Mouse (Mus musculus) heart, embryonic 12.5 days (tissue): ENCODE data around the gene Acat3. TPM values are rescaled to one million over a fixed set of nuclear protein-coding genes. Genes with fewer than 3 reads are reported as not detected.
"Not testable (repeated sequence)": the region's sequence is repeated elsewhere in the genome, so short reads cannot be mapped to it uniquely, and the experiment has no call there.

ENCODE experiments used
- ATAC-seq: fragments of 200-750 bp; cut with Nextera tagmentation; 2 replicates; pipeline ENCODE4 v1.8.0; 2017; ENCODE audit warnings: moderate TSS enrichment, moderate library complexity; ENCODE audit not compliant: insufficient number of reproducible peaks, low FRiP score
- H3K27ac ChIP-seq: fragments of 300-500 bp; sonication (generic); 2 replicates; pipeline ENCODE4 v1.5.1; 2016; ENCODE audit warnings: mild to moderate bottlenecking, moderate library complexity; ENCODE audit not compliant: poor library complexity, severe bottlenecking
- H3K27me3 ChIP-seq: fragments of 300-500 bp; sonication (generic); replicated peaks from 2 replicates; pipeline ENCODE4 v1.6.1; 2016; ENCODE audit warnings: mild to moderate bottlenecking, moderate library complexity
- H3K36me3 ChIP-seq: fragments of 300-500 bp; sonication (generic); 2 replicates; pipeline ENCODE4 v1.6.1; 2016; ENCODE audit warnings: mild to moderate bottlenecking, moderate library complexity
- H3K4me1 ChIP-seq: fragments of 300-500 bp; sonication (generic); replicated peaks from 2 replicates; pipeline ENCODE4 v1.6.1; 2016; ENCODE audit warnings: mild to moderate bottlenecking
- H3K4me2 ChIP-seq: fragments of 300-500 bp; sonication (generic); 2 replicates; pipeline ENCODE4 v1.6.1; 2016; ENCODE audit warnings: mild to moderate bottlenecking, moderate library complexity
- H3K4me3 ChIP-seq: fragments of 300-500 bp; sonication (generic); 2 replicates; pipeline ENCODE4 v1.5.1; 2016; ENCODE audit warnings: mild to moderate bottlenecking
- H3K9ac ChIP-seq: fragments of 300-500 bp; sonication (generic); 2 replicates; pipeline ENCODE4 v1.6.1; 2016; ENCODE audit warnings: mild to moderate bottlenecking, moderate library complexity
- H3K9me3 ChIP-seq: fragments of 300-500 bp; sonication (generic); replicated peaks from 2 replicates; pipeline ENCODE4 v1.6.1; 2016; ENCODE audit warnings: mild to moderate bottlenecking, moderate library complexity
- WGBS: fragments of 180-500 bp; shearing (Covaris S2); methylation state at CpG from one replicate; pipeline ENCODE4 v1.1.7; 2016; 5-methylcytosine and 5-hydroxymethylcytosine counted together
- polyA plus RNA-seq: library from polyadenylated mRNA; unstranded; fragments of >200 nt; fragmentation: Nextera tagmentation; extraction: Ambion mirVana; gene quantifications from 2 replicates; pipeline ENCODE4 v1.2.1, GENCODE M21; 2016

Gene Acat3
- polyA plus RNA-seq, 1 experiment from 2014 or later = 0.61 TPM

DNA sequence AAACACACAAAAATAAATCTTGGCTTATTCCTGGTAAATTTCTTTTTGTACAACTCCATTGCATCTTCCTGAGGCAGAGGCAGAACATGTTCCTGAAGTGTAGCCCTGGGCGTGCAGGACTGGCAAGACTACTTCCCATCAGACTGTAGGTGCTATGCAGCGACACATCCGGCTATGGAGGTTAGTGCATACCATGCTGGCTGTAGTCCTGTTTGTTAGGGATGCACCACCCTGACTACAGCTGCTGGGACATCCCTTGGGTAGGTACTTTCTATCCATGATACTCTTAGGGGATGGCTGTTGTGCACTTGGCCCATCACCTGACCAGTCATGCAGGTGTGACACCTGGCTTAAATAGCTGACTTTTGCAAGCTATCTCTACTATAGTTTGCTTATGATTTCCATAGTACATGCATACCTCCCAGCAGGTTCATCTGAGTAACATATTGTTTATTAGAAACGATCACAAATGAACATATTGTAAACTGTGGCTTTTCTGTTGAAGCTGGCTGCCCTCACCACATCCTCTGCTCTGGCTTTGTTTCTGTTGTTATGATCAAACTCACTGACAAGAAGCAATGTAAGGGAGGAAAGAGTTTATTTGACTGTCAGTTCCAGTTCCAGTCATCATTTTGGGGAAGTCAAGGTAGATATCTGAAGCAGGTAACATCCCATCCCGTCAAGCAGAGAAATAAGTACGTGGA lies 2.2 kb upstream of the Acat3 start:
- Histone ChIP-seq H3K36me3 (peaks cover 38% of the 10 kb centered on the region), H3K27me3 (no peaks in the 10 kb centered on the region; the same call in 1 of the 2 replicates), H3K4me3 (no peak overlapping the region), H3K4me2 (no peak overlapping the region), H3K27ac (no peak overlapping the region), H3K9me3 (no peaks in the 10 kb centered on the region), H3K4me1 (peaks cover 11% of the 10 kb centered on the region), H3K9ac (no peak overlapping the region)
- WGBS = 89% methylated on average over 6 of the region's 6 CpGs
- ATAC-seq = no peak

DNA sequence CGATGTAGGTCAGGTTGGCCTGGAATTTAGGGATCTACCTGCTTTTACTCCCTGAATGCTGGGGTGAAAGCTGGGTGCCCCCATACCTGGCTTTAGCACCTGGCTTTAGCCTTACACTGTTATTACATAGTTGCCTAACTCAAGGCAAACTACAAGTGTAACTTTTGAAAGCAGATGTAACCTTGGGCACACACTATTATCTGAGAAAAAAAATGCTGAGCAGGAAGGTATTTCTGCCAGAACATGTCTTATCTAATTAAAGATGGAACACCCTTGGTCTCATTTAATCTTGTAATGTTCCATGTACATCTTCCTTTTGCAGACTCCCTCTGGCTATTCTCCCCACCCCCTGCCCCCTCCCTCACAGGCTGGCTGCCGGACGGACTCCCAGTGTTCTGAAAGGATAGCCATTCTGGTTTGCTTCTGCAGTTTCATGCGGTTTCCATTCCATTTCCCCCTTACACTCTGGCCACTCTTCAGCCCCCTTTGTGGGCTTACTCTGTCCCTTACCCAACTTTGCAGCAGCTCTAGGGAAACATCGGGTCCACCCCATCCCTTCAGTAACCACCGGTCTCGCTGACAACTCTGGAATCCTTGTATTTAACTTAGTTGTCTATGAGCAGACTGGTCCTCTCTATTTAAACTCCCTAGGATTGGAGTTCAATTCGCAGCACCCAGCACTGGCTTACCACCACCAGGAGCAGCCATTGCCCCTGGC lies 1.3 kb upstream of the Acat3 start:
- Histone ChIP-seq H3K4me2 (no peak overlapping the region), H3K27ac (no peak overlapping the region), H3K4me1 (peaks cover 11% of the 10 kb centered on the region), H3K4me3 (no peak overlapping the region), H3K9me3 (no peaks in the 10 kb centered on the region), H3K36me3 (peaks cover 35% of the 10 kb centered on the region), H3K27me3 (no peaks in the 10 kb centered on the region; the same call in 1 of the 2 replicates), H3K9ac (no peak overlapping the region)
- no peak for ATAC-seq
- WGBS = 71% methylated on average over 8 of the region's 8 CpGs

DNA sequence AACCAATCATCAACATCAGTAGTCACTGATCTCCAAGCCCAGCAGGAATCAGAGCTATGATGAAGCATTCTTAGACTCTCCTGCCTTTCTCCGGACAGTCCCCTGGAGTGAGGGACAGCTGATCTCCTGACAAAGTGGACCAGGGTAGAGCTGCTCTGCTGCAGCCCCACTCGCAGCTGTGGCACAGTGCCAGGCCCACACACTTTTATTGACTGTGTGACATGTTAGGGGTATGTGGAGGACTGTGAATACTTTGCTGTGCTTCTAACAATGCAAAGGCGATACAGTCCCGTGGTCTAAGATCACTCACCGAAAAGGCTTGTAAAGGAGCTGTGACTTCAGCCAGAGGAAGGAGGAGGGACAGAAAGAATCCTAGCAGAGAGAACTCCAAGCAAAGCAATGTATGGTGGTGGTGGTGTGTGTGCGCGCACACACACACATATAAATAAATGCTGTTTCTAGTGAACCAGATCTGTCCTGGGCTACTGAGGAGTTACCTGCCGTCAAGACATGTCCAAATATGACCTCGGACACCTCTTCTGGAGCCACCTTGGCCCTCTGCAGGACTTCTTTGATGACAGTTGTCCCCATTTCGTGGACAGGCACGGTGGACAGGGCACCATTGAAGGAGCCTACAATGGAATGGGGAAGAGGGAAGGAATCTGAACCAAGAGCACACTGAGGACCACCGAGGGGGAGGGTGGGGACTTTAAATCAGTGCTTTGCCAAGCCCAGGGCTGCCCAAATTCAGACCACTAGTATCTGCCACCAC lies 837 bp downstream of the Acat3 start:
- H3K9me3 ChIP-seq, H3K27me3 ChIP-seq, H3K27ac ChIP-seq: not testable (repeated sequence)
- H3K36me3 ChIP-seq = peaks cover 19% of the 10 kb centered on the region
- H3K4me3 ChIP-seq = peak overlapping the region; percentile 42
- peaks cover 11% of the 10 kb centered on the region for H3K4me1 ChIP-seq
- 53% methylated on average over 3 of the region's 12 CpGs for WGBS
- peak overlapping the region; percentile 65 for H3K9ac ChIP-seq
- 0 out of 2 replicates have a peak, but pooled peaks have one; percentile 15 for ATAC-seq
- H3K4me2 ChIP-seq = peak overlapping the region; percentile 84

DNA sequence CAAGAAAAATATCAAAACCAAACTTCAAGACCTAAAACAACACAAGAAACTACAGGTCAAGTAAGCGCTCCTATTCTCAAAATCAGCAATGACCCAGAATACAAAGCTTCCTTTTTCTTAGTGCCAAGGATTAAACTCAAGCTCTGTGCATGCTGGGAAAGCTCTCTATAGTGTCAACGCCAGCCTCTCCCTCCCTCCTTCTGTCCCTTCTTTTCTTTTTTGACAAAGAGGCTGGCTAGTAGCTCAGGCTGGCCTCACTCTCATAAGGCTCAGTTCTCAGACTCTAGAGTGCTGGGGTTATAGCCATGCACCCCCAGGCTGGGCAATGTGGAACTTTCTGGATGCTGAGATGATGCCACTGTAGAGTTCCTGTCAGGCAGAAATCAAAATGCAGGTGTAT lies 2.3 kb downstream of the Acat3 start:
- Histone ChIP-seq H3K9ac (no peak overlapping the region), H3K27ac (no peak overlapping the region), H3K36me3 (peaks cover 8% of the 10 kb centered on the region), H3K4me1 (peaks cover 11% of the 10 kb centered on the region), H3K27me3 (no peaks in the 10 kb centered on the region; the same call in 1 of the 2 replicates), H3K4me3 (no peak overlapping the region), H3K4me2 (no peak overlapping the region), H3K9me3 (no peaks in the 10 kb centered on the region)
- WGBS = 58% methylated on average over 2 of the region's 2 CpGs
- no peak for ATAC-seq

DNA sequence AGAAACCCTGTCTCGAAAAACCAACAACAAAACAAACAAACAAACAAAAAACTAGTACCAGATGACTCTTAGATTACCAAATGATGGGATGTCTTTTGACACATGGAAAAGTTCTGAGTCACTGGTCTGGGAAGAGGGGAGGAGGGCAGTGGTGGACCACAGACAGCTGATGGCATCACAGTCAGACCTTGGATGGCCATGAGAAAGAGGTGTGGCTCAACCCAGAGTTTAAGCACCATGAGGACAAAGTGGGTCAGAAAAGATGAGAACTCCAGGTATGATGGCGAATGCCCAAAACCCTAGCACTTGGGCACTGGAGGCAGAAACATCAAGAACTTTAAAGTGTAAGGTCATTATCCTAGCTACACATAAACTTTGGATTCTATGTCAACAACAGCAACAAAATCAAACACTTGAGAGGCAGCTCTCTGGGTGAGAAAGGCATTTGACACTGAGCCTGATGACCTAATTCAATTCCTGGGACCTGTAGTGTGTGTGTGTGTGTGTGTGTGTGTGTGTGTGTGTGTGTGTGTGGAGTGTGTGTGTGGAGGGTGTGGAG lies 2.9 kb downstream of the Acat3 start:
- Histone ChIP-seq H3K4me2 (no peak overlapping the region), H3K4me1 (peaks cover 11% of the 10 kb centered on the region)
- no peak for ATAC-seq

DNA sequence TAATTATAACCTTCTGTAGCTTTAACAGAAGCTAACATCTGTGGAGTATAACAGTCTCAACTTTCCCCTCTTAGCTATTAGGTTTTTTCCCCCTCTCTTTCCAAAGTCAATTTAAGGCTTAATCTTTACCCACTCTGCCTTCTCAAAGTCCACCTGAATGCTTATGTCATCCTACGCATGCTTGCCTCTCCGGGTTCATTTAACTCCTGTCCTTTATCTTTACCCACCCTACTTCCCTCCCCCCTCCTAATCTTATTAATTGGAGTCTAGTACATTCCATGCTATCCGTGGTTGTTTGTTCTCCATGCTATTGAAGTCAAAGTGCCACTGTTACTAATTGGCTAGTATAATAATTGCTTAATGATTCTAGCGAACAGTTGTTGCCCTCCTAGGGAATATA lies 4.7 kb downstream of the Acat3 start:
- no peaks in the 10 kb centered on the region; the same call in 1 of the 2 replicates for H3K27me3 ChIP-seq
- H3K27ac ChIP-seq = no peak overlapping the region
- no peak overlapping the region for H3K9ac ChIP-seq
- no peak for ATAC-seq
- peaks cover 9% of the 10 kb centered on the region for H3K4me1 ChIP-seq
- no peak overlapping the region for H3K4me2 ChIP-seq
- no peak overlapping the region for H3K4me3 ChIP-seq
- no peaks in the 10 kb centered on the region for H3K9me3 ChIP-seq
- H3K36me3 ChIP-seq = no peaks in the 10 kb centered on the region
- 64% methylated on average over 4 of the region's 4 CpGs for WGBS

More for the DNA sequence above, 2.9 kb downstream of the Acat3 start:
- Histone ChIP-seq H3K36me3 (peaks cover 2% of the 10 kb centered on the region; the same call in 1 of the 2 replicates), H3K27me3 (no peaks in the 10 kb centered on the region; the same call in 1 of the 2 replicates), H3K9ac (no peak overlapping the region), H3K9me3 (no peaks in the 10 kb centered on the region), H3K4me3 (no peak overlapping the region), H3K27ac (no peak overlapping the region)
- 62% methylated on average over 2 of the region's 2 CpGs for WGBS

DNA sequence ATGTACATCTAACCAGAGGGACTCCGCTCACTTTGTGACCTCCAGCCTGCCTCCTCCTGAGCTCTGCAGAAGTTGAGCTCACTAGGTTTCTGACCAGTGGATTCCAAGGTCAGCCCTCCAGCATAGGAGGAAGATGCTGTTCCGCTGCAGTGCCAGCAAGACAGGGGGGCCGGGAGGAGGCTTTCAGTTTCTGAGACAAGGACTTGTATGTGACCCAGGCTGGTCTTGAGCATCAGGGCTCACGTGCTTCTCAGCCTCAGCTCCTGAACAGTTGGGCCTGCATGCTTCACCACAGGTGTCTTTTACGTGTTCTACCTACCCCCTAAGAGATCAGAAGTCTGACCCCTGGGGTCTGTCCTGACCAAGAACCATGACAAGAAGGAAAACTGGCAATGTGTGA lies 8.8 kb downstream of the Acat3 start:
- H3K36me3 ChIP-seq, H3K27ac ChIP-seq, H3K4me1 ChIP-seq, H3K27me3 ChIP-seq, H3K4me2 ChIP-seq, H3K4me3 ChIP-seq, H3K9ac ChIP-seq, H3K9me3 ChIP-seq, ATAC-seq: not testable (repeated sequence)
- 86% methylated on average over 5 of the region's 5 CpGs for WGBS

DNA sequence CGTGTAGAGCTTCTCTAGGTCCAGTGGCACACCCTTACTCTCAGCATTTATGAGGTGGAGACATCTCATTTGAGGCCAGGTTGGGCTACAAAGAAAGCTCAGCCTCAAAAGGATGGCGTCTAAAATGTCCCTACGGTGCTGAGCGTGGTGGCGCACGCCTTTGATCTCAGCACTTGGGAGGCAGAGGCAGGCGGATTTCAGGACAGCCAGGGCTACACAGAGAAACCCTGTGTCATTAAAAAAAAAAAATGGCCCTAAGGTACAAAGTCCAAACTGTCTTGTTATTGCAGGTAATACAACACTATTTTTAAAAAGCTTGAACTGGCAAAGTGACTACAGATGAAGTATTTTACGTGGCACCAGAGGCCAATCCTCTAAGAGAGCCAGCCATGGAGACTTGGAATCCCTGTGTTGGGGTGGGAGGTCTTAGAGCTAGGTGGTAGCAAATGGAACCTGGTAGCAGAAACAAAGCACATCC lies 14.7 kb downstream of the Acat3 start:
- Histone ChIP-seq H3K4me3 (no peak overlapping the region), H3K27me3 (no peaks in the 10 kb centered on the region), H3K4me2 (no peak overlapping the region), H3K27ac (no peak overlapping the region), H3K36me3 (peaks cover 61% of the 10 kb centered on the region), H3K9me3 (no peaks in the 10 kb centered on the region), H3K9ac (no peak overlapping the region), H3K4me1 (no peaks in the 10 kb centered on the region)
- no peak for ATAC-seq
- WGBS = 87% methylated on average over 8 of the region's 8 CpGs

DNA sequence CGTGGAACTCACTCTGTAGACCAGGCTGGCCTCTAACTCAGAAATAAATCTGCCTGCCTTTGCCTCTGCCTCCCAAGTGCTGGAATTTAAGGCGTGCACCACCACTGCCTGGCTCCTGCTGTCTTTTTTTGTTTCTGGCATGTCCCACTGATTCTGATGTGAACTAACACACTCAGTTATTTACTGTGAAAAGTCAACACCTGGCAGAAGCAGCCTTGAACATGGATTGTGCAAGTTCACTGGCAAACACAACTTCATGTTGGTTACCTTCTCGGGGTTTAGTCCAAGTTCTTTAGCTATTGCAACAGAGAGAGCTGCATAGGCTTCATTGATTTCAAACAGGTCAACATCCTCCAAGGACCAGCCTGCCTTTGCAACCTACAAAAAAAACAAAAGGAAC lies 15.4 kb downstream of the Acat3 start:
- Histone ChIP-seq H3K4me3 (no peak overlapping the region), H3K9ac (no peak overlapping the region), H3K9me3 (no peaks in the 10 kb centered on the region), H3K27me3 (no peaks in the 10 kb centered on the region), H3K27ac (no peak overlapping the region), H3K4me2 (no peak overlapping the region), H3K36me3 (peaks cover 68% of the 10 kb centered on the region), H3K4me1 (no peaks in the 10 kb centered on the region)
- WGBS = 92% methylated on average over 3 of the region's 3 CpGs
- no peak for ATAC-seq

DNA sequence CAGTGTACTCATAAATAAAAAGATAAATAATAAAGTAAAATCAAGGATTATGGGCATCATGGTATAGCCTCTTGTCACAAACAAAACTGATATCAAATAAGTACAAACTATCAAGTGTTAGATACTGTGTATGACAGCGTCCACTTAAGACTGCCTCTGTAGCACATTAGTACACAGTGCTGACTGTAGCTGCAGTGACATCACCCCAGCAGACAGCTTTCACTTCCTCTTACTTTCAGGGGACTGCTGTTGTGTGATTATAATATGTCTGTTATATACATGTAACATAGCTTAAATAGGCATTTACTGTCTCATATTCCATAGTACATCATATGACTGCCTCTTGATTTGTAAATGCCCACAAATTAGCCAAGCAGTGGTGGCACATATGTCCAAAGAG lies 19.3 kb downstream of the Acat3 start:
- peaks cover 69% of the 10 kb centered on the region for H3K36me3 ChIP-seq
- ATAC-seq = no peak
- H3K9ac ChIP-seq = no peak overlapping the region
- no peak overlapping the region for H3K27ac ChIP-seq
- 90% methylated on average over 1 of the region's 1 CpGs for WGBS
- H3K4me1 ChIP-seq = no peaks in the 10 kb centered on the region
- no peaks in the 10 kb centered on the region for H3K27me3 ChIP-seq
- no peak overlapping the region for H3K4me3 ChIP-seq
- no peak overlapping the region for H3K4me2 ChIP-seq
- H3K9me3 ChIP-seq = no peaks in the 10 kb centered on the region
